Mouse (Mus musculus): Measurements from ENCODE around the gene Plcb4. TPM values are rescaled to one million over a fixed set of nuclear protein-coding genes. Genes with fewer than 3 reads are reported as not detected.

The Plcb4 gene
- total RNA-seq, 2 experiments from 2014 or later: 67.5 to 81.8 TPM

DNA sequence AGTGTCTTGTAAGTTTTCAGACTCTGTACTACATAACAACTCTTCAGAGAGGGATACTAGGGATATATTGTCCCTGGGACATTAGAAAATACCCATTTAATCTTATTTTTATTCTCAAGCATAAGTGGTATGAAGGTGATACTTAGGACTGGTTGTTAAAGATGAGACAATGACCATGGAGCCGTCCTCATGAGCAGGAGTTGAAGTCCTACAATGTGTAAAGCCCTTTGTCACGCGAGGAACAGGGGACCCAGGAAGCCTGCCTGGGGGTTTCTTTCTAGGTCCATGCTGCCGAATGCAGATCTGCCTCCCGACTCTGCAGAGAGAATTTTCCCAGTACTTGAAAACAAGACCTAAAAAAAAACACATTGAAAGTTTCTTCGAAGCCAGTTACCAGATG lies 338.1 kb downstream of the Plcb4 start:
- intact Hi-C loops (cut with DNase I): no loop called here
- TF ChIP-seq CTCF (IDR thresholded peaks at IDR 0.05): no peak
- Histone ChIP-seq H3K27ac (no peak overlapping the region), H3K4me3 (no peak overlapping the region)
- DNase-seq (ENCODE audit: extremely low spot score in 1 of 2, low spot score in 2 of 2): no peak

- intact Hi-C loops (cut with DNase I): no loop called here
- Histone ChIP-seq H3K4me3 (no peak overlapping the region), H3K27ac (0 out of 2 replicates have a peak overlapping the region, but pooled peaks have one; percentile 15)
- TF ChIP-seq CTCF (IDR thresholded peaks at IDR 0.05): no peak
- DNase-seq (ENCODE audit: extremely low spot score in 1 of 2, low spot score in 2 of 2): no peak
These were observed 338.7 kb downstream of the Plcb4 start for GRCm38 (mm10) chr2:135997361-135998150.

- Histone ChIP-seq H3K27ac (no peak overlapping the region), H3K4me3 (no peak overlapping the region)
- TF ChIP-seq CTCF (IDR thresholded peaks at IDR 0.05): no peak
- no peak for DNase-seq (ENCODE audit: extremely low spot score in 1 of 2, low spot score in 2 of 2)
- intact Hi-C loops (cut with DNase I): no loop called here
These were observed 340.1 kb downstream of the Plcb4 start for GRCm38 (mm10) chr2:135998886-135999285.

- intact Hi-C loops (cut with DNase I): no loop called here
- Histone ChIP-seq H3K27ac (no peak overlapping the region), H3K4me3 (no peak overlapping the region)
- no peak for DNase-seq (ENCODE audit: extremely low spot score in 1 of 2, low spot score in 2 of 2)
- TF ChIP-seq CTCF (IDR thresholded peaks at IDR 0.05): peak; percentile 36
These were observed 340.6 kb downstream of the Plcb4 start for GRCm38 (mm10) chr2:135999361-135999760.

GRCm38 (mm10) chr2:136000933-136001332 lies 342.1 kb downstream of the Plcb4 start:
- Histone ChIP-seq H3K4me3 (no peak overlapping the region), H3K27ac (no peak overlapping the region)
- no peak for TF ChIP-seq CTCF (IDR thresholded peaks at IDR 0.05)
- intact Hi-C loops (cut with DNase I): loop anchor here (10.0 kb wide), 1 partner anchor 114 kb away; no protein-coding TSS in a partner anchor
- DNase-seq (ENCODE audit: extremely low spot score in 1 of 2, low spot score in 2 of 2): no peak

- peak; percentile 66 for TF ChIP-seq CTCF (IDR thresholded peaks at IDR 0.05)
- no peak overlapping the region for H3K4me3 ChIP-seq
- no peak for DNase-seq (ENCODE audit: extremely low spot score in 1 of 2, low spot score in 2 of 2)
- intact Hi-C loops (cut with DNase I): loop anchor here (2.0 to 10.0 kb wide), 3 partner anchors 57 to 137 kb away; no protein-coding TSS in a partner anchor
- H3K27ac ChIP-seq: no peak overlapping the region
These were observed 343.3 kb downstream of the Plcb4 start for GRCm38 (mm10) chr2:136002118-136002517.

GRCm38 (mm10) chr2:136003836-136004235 lies 345.0 kb downstream of the Plcb4 start:
- intact Hi-C loops (cut with DNase I): loop anchor here (2.0 to 10.0 kb wide), 3 partner anchors 55 to 135 kb away; no protein-coding TSS in a partner anchor
- Histone ChIP-seq H3K4me3 (no peak overlapping the region), H3K27ac (no peak overlapping the region)
- TF ChIP-seq CTCF (IDR thresholded peaks at IDR 0.05): no peak
- DNase-seq (ENCODE audit: extremely low spot score in 1 of 2, low spot score in 2 of 2): no peak

DNA sequence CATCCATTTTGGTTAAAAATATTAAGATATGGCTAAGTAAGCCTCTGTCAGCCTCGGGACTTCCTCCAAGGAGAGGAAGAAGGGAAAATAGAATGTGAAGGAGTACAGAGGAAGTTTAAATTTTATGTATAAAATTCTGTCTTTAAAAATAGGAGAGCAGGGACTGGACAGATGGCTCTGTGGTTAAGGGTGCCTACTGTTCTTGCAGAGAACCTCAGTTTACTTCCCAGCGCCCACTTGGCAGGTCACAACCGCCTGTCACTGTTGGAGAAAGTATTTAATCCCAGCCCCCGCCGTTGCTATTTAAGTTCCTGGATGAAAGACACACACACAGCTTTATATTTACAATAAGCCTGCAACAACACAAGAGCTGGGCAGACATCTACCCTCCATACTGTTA lies 347.5 kb downstream of the Plcb4 start:
- no peak for DNase-seq (ENCODE audit: extremely low spot score in 1 of 2, low spot score in 2 of 2)
- intact Hi-C loops (cut with DNase I): loop anchor here (10.0 kb wide), 1 partner anchor 109 kb away; no protein-coding TSS in a partner anchor
- Histone ChIP-seq H3K4me3 (no peak overlapping the region), H3K27ac (no peak overlapping the region; the same call in 1 of the 2 replicates)
- TF ChIP-seq CTCF (IDR thresholded peaks at IDR 0.05): no peak

DNA sequence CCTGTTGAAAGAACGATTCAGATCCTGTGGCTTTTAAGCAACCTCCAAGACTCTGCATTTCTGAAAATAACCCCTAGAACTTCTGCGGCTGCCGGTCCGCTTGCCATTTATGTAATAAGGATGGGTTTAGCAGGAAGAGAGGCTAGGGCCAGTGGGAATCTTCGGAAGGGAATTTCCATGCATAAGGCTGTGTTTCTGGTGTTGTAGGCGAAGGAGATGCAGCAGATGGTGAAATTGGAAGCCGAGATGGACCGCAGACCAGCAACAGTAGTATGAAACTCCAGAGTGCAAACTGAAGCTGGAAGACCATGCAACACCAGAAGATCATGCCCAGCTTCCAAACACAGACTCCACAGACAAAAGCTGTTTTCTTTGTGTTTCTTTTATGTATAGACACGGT lies 353.9 kb downstream of the Plcb4 start:
- intact Hi-C loops (cut with DNase I): no loop called here
- Histone ChIP-seq H3K4me3 (no peak overlapping the region), H3K27ac (no peak overlapping the region)
- no peak for DNase-seq (ENCODE audit: extremely low spot score in 1 of 2, low spot score in 2 of 2)
- no peak for TF ChIP-seq CTCF (IDR thresholded peaks at IDR 0.05)

GRCm38 (mm10) chr2:136048464-136048863 lies 389.7 kb downstream of the Plcb4 start:
- intact Hi-C loops (cut with DNase I): no loop called here
- H3K27ac ChIP-seq: no peak overlapping the region
- no peak overlapping the region for H3K4me3 ChIP-seq
- no peak for DNase-seq (ENCODE audit: extremely low spot score in 1 of 2, low spot score in 2 of 2)
- TF ChIP-seq CTCF (IDR thresholded peaks at IDR 0.05): no peak

GRCm38 (mm10) chr2:136050793-136051615 lies 392.2 kb downstream of the Plcb4 start:
- Histone ChIP-seq H3K27ac (peak overlapping the region; percentile 44; the same call in 1 of the 2 replicates), H3K4me3 (peak overlapping the region; percentile 16)
- intact Hi-C loops (cut with DNase I): no loop called here
- no peak for DNase-seq (ENCODE audit: extremely low spot score in 1 of 2, low spot score in 2 of 2)
- no peak for TF ChIP-seq CTCF (IDR thresholded peaks at IDR 0.05)

Measured in left cerebral cortex, adult 2 months (tissue).